Mouse (Mus musculus) neural tube, embryonic 14.5 days (tissue): ENCODE data around the gene Pex11g. TPM values are rescaled to one million over a fixed set of nuclear protein-coding genes. Genes with fewer than 3 reads are reported as not detected.

ENCODE experiments used
- ATAC-seq: fragments of 200-750 bp; cut with Nextera tagmentation; 2 replicates; pipeline ENCODE4 v1.8.0; 2017; ENCODE audit warnings: low read depth, mild to moderate bottlenecking, moderate TSS enrichment, moderate library complexity
- H3K27ac ChIP-seq: fragments of 300-500 bp; sonication (generic); 2 replicates; pipeline ENCODE4 v1.5.1; 2014; ENCODE audit warnings: low read depth, mild to moderate bottlenecking, control low read depth, low read length, moderate library complexity, mixed read lengths
- H3K27me3 ChIP-seq: fragments of 300-500 bp; sonication (generic); 2 replicates; pipeline ENCODE4 v1.6.1; 2014; ENCODE audit warnings: low read length; ENCODE audit not compliant: control insufficient read depth, insufficient read depth
- H3K36me3 ChIP-seq: fragments of 300-500 bp; sonication (generic); 2 replicates; pipeline ENCODE4 v1.6.1; 2014; ENCODE audit warnings: low read length, mixed read lengths; ENCODE audit not compliant: control insufficient read depth, insufficient read depth
- H3K4me1 ChIP-seq: fragments of 300-500 bp; sonication (generic); 2 replicates; pipeline ENCODE4 v1.6.1; 2014; ENCODE audit warnings: low read length; ENCODE audit not compliant: control insufficient read depth, insufficient read depth
- H3K4me2 ChIP-seq: fragments of 300-500 bp; sonication (generic); 2 replicates; pipeline ENCODE4 v1.6.1; 2014; ENCODE audit warnings: mild to moderate bottlenecking, low read depth, low read length, control low read depth
- H3K4me3 ChIP-seq: fragments of 300-500 bp; sonication (generic); 2 replicates; pipeline ENCODE4 v1.5.1; 2014; ENCODE audit warnings: low read depth, low read length, control low read depth, mixed read lengths
- H3K9ac ChIP-seq: fragments of 300-500 bp; sonication (generic); replicated peaks from 2 replicates; pipeline ENCODE4 v1.6.1; 2014; ENCODE audit warnings: low read depth, mild to moderate bottlenecking, control low read depth, low read length, mixed read lengths
- H3K9me3 ChIP-seq: fragments of 300-500 bp; sonication (generic); 2 replicates; pipeline ENCODE4 v1.6.1; 2016; ENCODE audit warnings: low read length; ENCODE audit not compliant: control insufficient read depth
- WGBS: fragments of 180-500 bp; shearing (Covaris S2); extraction: QIAGEN DNeasy Blood & Tissue Kit; methylation state at CpG from one replicate; pipeline ENCODE4 v1.1.7; 2014; 5-methylcytosine and 5-hydroxymethylcytosine counted together
- polyA plus RNA-seq: library from polyadenylated mRNA; unstranded; fragments of >200 nt; fragmentation: Nextera tagmentation; extraction: Ambion mirVana; gene quantifications from 2 replicates; pipeline ENCODE4 v1.2.1, GENCODE M21; 2014

Pex11g gene
- polyA plus RNA-seq, 1 experiment from 2014 or later, result 2.6 TPM

DNA sequence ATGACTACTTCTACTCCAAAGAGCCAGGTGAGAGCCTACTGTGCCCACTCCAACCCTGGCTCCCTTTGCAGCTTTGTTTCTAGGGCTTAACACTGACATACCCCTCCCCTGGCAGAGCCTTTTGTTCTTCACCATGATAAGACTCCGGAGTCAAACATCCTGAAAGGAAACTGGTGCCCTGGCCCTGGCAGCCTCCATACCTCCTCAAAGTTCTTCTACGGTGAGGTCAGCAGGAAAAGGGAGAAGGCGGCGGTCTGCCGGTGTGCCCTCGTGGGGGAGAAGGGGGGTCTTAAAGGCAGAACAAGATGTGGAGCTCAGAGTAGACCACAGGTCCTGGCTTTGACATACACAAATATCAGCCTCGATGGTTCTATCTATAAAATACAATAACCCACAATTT is 16.1 kb upstream of the Pex11g start:
- Histone ChIP-seq H3K4me2 (no peak overlapping the region), H3K9me3 (no peaks in the 10 kb centered on the region), H3K9ac (no peak overlapping the region), H3K36me3 (no peaks in the 10 kb centered on the region), H3K4me3 (no peak overlapping the region), H3K27me3 (no peaks in the 10 kb centered on the region), H3K4me1 (no peaks in the 10 kb centered on the region), H3K27ac (no peak overlapping the region)
- 84% methylated on average over 7 of the region's 7 CpGs for WGBS
- no peak for ATAC-seq

DNA sequence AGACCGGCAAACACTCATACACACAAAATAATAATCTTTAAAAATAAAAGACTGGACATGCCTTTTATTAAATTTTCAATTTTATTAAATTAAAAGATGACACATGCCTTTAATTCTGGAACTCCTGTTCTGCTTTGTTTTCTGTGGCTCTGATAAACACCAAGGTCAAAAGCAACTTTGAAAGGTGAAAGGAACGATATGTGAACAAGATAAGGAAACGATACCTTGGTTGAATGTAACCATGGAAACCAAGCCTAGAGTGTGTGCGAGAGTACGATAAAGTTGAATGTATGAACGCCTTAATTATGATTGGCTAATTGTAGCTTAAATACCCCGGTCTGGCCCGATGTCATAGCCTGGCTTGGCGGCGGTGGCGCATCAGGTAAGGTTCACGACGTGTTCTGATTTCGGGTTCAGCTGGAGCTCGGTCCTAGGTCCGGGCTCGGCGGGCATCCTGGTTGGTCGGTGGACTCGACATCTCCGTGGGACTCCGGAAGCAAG is 14.8 kb upstream of the Pex11g start:
- no peak overlapping the region for H3K4me2 ChIP-seq
- H3K27ac ChIP-seq, result no peak overlapping the region
- no peaks in the 10 kb centered on the region for H3K9me3 ChIP-seq
- H3K9ac ChIP-seq, result no peak overlapping the region
- H3K4me3 ChIP-seq, result no peak overlapping the region
- WGBS, result 87% methylated on average over 22 of the region's 22 CpGs
- no peaks in the 10 kb centered on the region for H3K4me1 ChIP-seq
- H3K36me3 ChIP-seq, result no peaks in the 10 kb centered on the region
- H3K27me3 ChIP-seq, result no peaks in the 10 kb centered on the region
- no peak for ATAC-seq

DNA sequence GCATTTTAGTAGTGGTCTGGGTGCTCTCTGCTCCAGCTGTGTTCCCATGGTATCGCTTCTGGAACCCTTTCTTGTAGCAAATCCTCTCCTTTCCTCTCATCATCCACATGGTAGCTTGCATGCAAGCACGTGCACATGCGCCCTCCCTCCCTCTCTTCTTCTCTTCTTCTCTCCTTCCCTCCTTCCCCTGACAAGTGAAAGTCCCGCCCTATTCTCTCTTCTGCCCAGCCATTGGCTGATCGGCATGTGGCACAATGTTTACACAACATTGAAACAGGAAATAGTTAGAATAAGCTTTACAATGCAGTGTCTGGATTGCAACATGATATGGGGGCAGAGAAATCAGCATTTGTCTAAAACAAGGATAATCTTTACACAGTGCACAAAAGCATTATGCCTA is 14.1 kb upstream of the Pex11g start:
- no peaks in the 10 kb centered on the region for H3K27me3 ChIP-seq
- no peak overlapping the region for H3K9ac ChIP-seq
- H3K4me1 ChIP-seq, result no peaks in the 10 kb centered on the region
- no peak overlapping the region for H3K4me2 ChIP-seq
- H3K9me3 ChIP-seq, result no peaks in the 10 kb centered on the region
- H3K36me3 ChIP-seq, result no peaks in the 10 kb centered on the region
- no peak for ATAC-seq
- 67% methylated on average over 5 of the region's 5 CpGs for WGBS
- H3K27ac ChIP-seq, result no peak overlapping the region
- no peak overlapping the region for H3K4me3 ChIP-seq

DNA sequence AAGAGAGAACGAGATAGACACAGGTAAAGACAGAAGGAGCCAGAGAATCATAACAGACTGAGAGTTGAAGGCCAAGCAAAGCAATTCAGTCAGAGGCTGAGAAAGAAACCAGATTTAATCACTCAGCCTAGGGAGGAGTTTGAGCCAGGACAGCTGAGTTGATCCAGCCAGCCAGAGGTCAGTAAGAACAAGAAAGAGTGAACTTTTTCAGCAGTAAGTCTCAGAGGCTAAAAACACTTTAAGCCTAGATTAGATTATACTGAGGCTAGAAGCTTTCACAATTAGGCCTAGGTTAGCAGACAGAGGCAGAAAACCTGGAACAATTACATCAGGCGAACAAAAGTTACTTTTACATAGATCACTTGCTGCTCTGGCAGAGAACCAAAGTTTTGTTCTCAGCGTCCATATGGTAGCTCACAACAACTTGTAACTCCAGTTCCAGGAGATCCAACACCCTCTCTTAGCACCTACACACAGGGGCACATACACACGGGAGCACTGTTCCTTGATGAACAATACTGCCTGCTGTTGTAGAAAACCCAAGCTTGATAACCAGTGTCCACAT is 12.8 kb upstream of the Pex11g start:
- WGBS, result 77% methylated on average over 4 of the region's 4 CpGs
- H3K4me2 ChIP-seq, result no peak overlapping the region
- no peaks in the 10 kb centered on the region for H3K27me3 ChIP-seq
- no peak for ATAC-seq
- no peak overlapping the region for H3K27ac ChIP-seq
- H3K4me3 ChIP-seq, result no peak overlapping the region
- H3K9ac ChIP-seq, result no peak overlapping the region
- no peaks in the 10 kb centered on the region for H3K36me3 ChIP-seq
- H3K9me3 ChIP-seq, result no peaks in the 10 kb centered on the region
- H3K4me1 ChIP-seq, result no peaks in the 10 kb centered on the region

DNA sequence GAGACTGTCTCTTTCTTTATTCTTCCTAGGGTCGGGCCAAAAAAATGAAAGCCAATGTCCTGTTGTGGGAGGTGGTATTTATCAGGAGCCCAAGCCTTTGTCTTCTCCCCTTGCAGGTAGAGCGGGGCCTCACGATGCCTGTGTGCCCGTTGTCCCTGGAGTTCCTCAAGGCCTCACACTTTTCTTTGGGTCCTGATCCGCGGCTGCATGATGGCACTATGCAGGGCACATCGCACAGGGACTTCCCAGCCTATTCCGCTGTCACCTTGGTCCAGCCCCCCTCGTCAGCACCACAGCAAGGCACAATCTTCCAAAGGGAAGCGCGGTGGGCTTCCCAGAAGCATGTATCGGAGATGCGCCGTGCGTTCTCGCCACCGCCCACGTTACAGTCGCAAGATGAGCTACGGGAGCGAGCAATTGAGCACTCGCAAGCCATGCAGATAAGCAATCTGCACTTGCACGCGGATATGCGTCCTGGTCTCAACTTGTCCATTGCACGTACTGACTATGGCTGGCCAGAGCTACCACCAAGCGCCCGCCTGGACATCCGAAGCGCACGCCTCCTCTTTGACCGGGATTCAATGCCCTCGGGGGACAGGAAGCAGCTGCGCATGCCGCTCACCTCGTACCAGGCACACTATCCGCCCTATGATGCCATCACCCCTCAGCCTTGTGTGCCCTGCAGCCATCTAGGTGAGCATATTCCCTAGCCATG is 8.4 kb upstream of the Pex11g start:
- peak overlapping the region; percentile 25 for H3K4me3 ChIP-seq
- ATAC-seq, result peak; percentile 75
- 28% methylated on average over 37 of the region's 37 CpGs for whole genome bisulfite sequencing
- no peaks in the 10 kb centered on the region for H3K27me3 ChIP-seq
- no peaks in the 10 kb centered on the region for H3K9me3 ChIP-seq
- H3K4me2 ChIP-seq, result peak overlapping the region; percentile 48
- H3K9ac ChIP-seq, result peak overlapping the region; percentile 44
- no peaks in the 10 kb centered on the region for H3K4me1 ChIP-seq
- no peak overlapping the region for H3K27ac ChIP-seq
- H3K36me3 ChIP-seq, result no peaks in the 10 kb centered on the region

DNA sequence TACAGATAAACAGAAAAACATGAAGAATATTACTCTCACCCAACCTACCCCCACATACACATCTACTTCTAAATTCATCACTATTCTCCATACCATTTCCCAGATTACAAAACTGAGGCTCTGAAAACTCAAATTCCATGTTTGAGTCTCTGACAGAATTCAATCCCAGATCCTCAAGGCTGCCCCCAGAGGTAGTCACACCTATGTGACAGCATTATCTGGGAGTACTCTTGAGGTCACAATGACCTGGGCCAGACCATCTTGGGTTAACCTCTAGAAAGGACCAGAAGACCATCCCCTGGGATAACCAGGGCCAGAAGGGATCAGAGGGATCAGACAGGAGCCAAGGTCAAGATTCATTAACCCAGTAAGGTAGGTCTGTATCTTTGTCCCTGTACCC is 3.1 kb upstream of the Pex11g start, which contains the start of gene Tex45:
Gene Tex45, plus strand, starts transcription at position 301 of the 400 bp plus-strand sequence.
- Histone ChIP-seq H3K9me3 (no peaks in the 10 kb centered on the region), H3K4me1 (no peaks in the 10 kb centered on the region), H3K27me3 (no peaks in the 10 kb centered on the region), H3K4me2 (no peak within 1 kb of the TSS), H3K4me3 (no peak within 1 kb of the TSS), H3K36me3 (no peaks in the 10 kb centered on the region), H3K27ac (no peak within 1 kb of the TSS), H3K9ac (no peak within 1 kb of the TSS)
- no peak for ATAC-seq

DNA sequence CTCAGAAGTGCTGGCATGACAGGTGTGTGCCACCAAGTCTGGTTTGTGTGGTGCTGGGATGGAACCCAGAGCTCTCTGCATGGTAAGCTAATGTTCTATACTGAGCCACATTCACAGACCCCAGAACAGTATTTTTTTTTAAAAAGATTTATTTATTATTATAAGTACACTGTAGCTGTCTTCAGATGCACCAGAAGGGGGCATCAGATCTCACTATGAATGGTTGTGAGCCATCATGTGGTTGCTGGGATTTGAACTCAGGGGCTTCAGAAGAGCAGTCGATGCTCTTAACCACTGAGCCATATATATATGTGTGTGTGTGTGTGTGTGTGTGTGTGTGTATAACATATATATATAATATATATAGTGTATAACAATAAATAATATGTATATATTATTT is 1.4 kb upstream of the Pex11g start:
- WGBS, result 92% methylated on average over 1 of the region's 1 CpGs
- H3K36me3 ChIP-seq, result no peaks in the 10 kb centered on the region
- no peaks in the 10 kb centered on the region for H3K27me3 ChIP-seq
- H3K4me3 ChIP-seq, result no peak overlapping the region
- H3K27ac ChIP-seq, result no peak overlapping the region
- H3K4me1 ChIP-seq, result no peaks in the 10 kb centered on the region
- ATAC-seq, result no peak
- H3K4me2 ChIP-seq, result no peak overlapping the region
- no peak overlapping the region for H3K9ac ChIP-seq
- H3K9me3 ChIP-seq, result no peaks in the 10 kb centered on the region

DNA sequence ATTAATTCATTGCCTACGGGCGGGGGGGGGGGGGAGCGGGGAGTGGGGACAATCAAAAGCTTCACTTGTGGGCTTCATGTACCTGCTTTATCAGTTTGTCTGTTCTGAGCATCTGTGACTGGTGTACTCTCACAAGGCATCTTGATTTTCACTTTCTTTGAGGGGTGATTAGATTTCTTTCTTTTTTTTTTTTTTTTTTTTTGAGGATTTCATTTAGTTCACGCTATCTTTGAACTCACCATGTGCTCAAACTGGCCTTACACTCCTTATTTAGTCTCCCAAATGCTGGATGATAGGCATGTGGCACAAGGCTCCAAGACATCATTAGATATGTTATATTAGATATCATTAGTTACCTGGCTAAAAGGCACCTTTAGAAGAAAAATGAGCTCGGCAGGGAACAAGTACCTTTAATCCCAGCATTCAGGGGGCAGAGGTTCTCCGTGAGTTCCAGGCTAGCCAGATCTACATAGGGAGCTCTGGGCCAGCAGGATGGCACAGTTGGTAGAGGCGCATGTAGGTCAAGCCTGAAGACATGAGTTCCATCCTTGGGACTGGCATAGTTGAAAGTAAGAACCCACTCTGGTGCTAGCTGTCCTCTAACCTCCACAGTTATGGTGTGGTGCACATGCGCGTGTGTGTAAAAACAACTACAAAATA is 536 bp upstream of the Pex11g start:
- ATAC-seq, result 0 out of 2 replicates have a peak, but pooled peaks have one; percentile 12
- H3K36me3 ChIP-seq, result no peaks in the 10 kb centered on the region
- H3K27me3 ChIP-seq, result no peaks in the 10 kb centered on the region
- WGBS, result 54% methylated on average over 9 of the region's 9 CpGs
- peak overlapping the region; percentile 53 for H3K9ac ChIP-seq
- H3K4me2 ChIP-seq, result peak overlapping the region; percentile 64
- no peaks in the 10 kb centered on the region for H3K4me1 ChIP-seq
- H3K4me3 ChIP-seq, result peak overlapping the region; percentile 38
- no peaks in the 10 kb centered on the region for H3K9me3 ChIP-seq
- H3K27ac ChIP-seq, result peak overlapping the region; percentile 82

DNA sequence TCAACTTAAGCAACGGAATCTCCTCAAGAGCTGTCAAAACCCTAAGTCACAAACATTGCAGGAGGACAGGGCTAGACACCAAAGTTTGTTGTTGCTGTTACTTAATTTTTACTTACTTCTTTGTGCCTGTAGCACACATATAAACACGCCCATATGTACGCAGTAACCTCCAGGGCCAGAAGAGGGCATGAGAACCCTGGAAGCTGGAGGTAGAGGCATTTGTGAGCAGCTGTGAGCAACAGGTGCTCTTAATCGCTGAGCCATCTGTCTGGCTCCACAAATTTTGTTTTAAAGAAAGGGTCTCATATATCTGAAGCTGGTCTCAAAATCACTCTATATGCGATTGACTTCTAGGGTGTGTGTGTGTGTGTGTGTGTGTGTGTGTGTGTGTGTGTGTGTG is 3.2 kb downstream of the Pex11g start:
- Histone ChIP-seq H3K4me2 (no peak overlapping the region), H3K27ac (no peak overlapping the region), H3K4me3 (no peak overlapping the region), H3K36me3 (no peaks in the 10 kb centered on the region), H3K9me3 (no peaks in the 10 kb centered on the region), H3K4me1 (no peaks in the 10 kb centered on the region), H3K9ac (no peak overlapping the region), H3K27me3 (no peaks in the 10 kb centered on the region)
- 58% methylated on average over 5 of the region's 5 CpGs for WGBS
- no peak for ATAC-seq
